Mouse (Mus musculus): ENCODE data around the gene Ino80d. TPM values are rescaled to one million over a fixed set of nuclear protein-coding genes. Genes with fewer than 3 reads are reported as not detected.
"Not testable (repeated sequence)": the region's sequence is repeated elsewhere in the genome, so short reads cannot be mapped to it uniquely, and the experiment has no call there.

The Ino80d gene
- polyA plus RNA-seq (2014; fragmentation: Nextera tagmentation; extraction: Ambion mirVana): 10.6 and 12.2 TPM in 2 replicates

- peak; percentile 85 for ATAC-seq (ENCODE audit: insufficient number of reproducible peaks, insufficient read depth, low FRiP score, low read depth)
- no peaks in the 10 kb centered on the region for H3K27me3 ChIP-seq (ENCODE audit: control insufficient read depth, insufficient read depth, low read length)
- peak within 1 kb of the TSS; percentile 99 to 100 for H3K27ac ChIP-seq (replicated peaks in 1 of 2; ENCODE audit: control insufficient read depth in 1 of 2, insufficient read depth in 1 of 2, low read depth in 2 of 2, low read length in 2 of 2)
- under 1% methylated on average over 41 of the region's 42 CpGs for WGBS
- peak within 1 kb of the TSS; percentile 100 for H3K9ac ChIP-seq (ENCODE audit: low read length)
- peaks cover 17% of the 10 kb centered on the region for H3K36me3 ChIP-seq (ENCODE audit: control insufficient read depth, insufficient read depth, low read length)
- H3K4me2 ChIP-seq (ENCODE audit: low read length): peak within 1 kb of the TSS; percentile 87
- H3K9me3 ChIP-seq (ENCODE audit: control insufficient read depth, low read length): no peaks in the 10 kb centered on the region
- H3K4me3 ChIP-seq (ENCODE audit: control insufficient read depth in 1 of 2, insufficient read depth in 1 of 2, low read depth in 1 of 2, low read length in 2 of 2): peak within 1 kb of the TSS; percentile 55 to 96
- peaks cover 5 to 12% of the 10 kb centered on the region in 2 experiments; a peak in 3 of 4 replicates for H3K4me1 ChIP-seq (ENCODE audit: control insufficient read depth in 2 of 2, insufficient read depth in 2 of 2, low read length in 2 of 2)
These were observed at the start of gene Ino80d for GRCm38 (mm10) chr1:63114136-63114781. Gene Ino80d (minus strand): TSS chr1:63114667.

DNA sequence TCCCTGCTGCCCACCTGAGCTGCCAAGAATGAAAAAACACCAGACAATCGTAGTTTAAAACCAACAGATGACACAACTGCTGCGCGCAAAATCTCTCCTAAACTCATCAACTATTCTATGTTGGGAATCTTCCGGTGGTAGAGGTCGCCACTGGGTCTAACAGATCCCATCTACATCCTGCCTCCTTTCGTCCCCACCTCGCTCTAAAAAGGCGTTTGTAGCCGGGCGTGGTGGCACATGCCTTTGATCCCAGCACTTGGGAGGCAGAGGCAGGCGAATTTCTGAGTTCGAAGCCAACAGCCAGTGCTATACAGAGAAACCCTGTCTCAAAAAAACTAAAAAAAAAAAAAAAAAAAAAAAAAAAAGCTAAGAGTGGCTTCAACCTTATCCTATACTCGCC is 25.8 kb upstream of the Ino80d start:
- no peak for ATAC-seq (ENCODE audit: insufficient number of reproducible peaks, insufficient read depth, low FRiP score, low read depth)
- H3K36me3 ChIP-seq (ENCODE audit: control insufficient read depth, insufficient read depth, low read length): peaks cover 66% of the 10 kb centered on the region
- no peaks in the 10 kb centered on the region for H3K4me1 ChIP-seq (ENCODE audit: control insufficient read depth in 2 of 2, insufficient read depth in 2 of 2, low read length in 2 of 2)
- H3K9me3 ChIP-seq (ENCODE audit: control insufficient read depth, low read length): no peaks in the 10 kb centered on the region
- WGBS: 93% methylated on average over 13 of the region's 13 CpGs
- H3K4me3 ChIP-seq (ENCODE audit: control insufficient read depth in 1 of 2, insufficient read depth in 1 of 2, low read depth in 1 of 2, low read length in 2 of 2): no peak overlapping the region
- H3K4me2 ChIP-seq (ENCODE audit: low read length): no peak overlapping the region
- H3K27ac ChIP-seq (replicated peaks in 1 of 2; ENCODE audit: control insufficient read depth in 1 of 2, insufficient read depth in 1 of 2, low read depth in 2 of 2, low read length in 2 of 2): no peak overlapping the region
- H3K9ac ChIP-seq (ENCODE audit: low read length): no peak overlapping the region
- no peaks in the 10 kb centered on the region for H3K27me3 ChIP-seq (ENCODE audit: control insufficient read depth, insufficient read depth, low read length)

DNA sequence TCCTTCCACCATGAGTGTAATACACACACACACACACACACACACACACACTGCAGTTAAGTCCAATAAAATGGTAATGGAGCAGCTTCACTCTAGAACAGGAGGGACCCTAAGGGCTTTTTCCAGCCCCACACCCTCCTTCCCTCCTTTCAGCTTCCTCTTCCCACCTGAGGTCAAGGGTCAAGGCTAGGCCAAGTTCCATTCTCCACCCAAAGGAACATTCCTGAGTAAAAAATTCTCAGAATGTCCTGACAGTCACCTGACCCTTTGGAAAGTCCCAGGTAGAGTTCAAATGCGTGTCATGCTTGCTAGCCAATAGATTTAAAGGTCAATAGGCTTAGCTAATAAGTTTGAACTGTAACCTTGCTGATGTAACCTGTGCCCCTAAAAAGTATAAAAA is 24.1 kb upstream of the Ino80d start:
- H3K9ac ChIP-seq (ENCODE audit: low read length); H3K27ac ChIP-seq (replicated peaks in 1 of 2; ENCODE audit: control insufficient read depth in 1 of 2, insufficient read depth in 1 of 2, low read depth in 2 of 2, low read length in 2 of 2); ATAC-seq (ENCODE audit: insufficient number of reproducible peaks, insufficient read depth, low FRiP score, low read depth); H3K9me3 ChIP-seq (ENCODE audit: control insufficient read depth, low read length); H3K4me3 ChIP-seq (ENCODE audit: control insufficient read depth in 1 of 2, insufficient read depth in 1 of 2, low read depth in 1 of 2, low read length in 2 of 2); H3K4me2 ChIP-seq (ENCODE audit: low read length); H3K27me3 ChIP-seq (ENCODE audit: control insufficient read depth, insufficient read depth, low read length); H3K4me1 ChIP-seq (ENCODE audit: control insufficient read depth in 2 of 2, insufficient read depth in 2 of 2, low read length in 2 of 2): not testable (repeated sequence)
- peaks cover 50% of the 10 kb centered on the region for H3K36me3 ChIP-seq (ENCODE audit: control insufficient read depth, insufficient read depth, low read length)
- WGBS: 86% methylated on average over 1 of the region's 1 CpGs

GRCm38 (mm10) chr1:63137971-63138370 is 23.5 kb upstream of the Ino80d start:
- Histone ChIP-seq H3K4me1 (ENCODE audit: control insufficient read depth in 2 of 2, insufficient read depth in 2 of 2, low read length in 2 of 2) (no peaks in the 10 kb centered on the region), H3K27ac (replicated peaks in 1 of 2; ENCODE audit: control insufficient read depth in 1 of 2, insufficient read depth in 1 of 2, low read depth in 2 of 2, low read length in 2 of 2) (no peak overlapping the region), H3K9ac (ENCODE audit: low read length) (no peak overlapping the region), H3K4me2 (ENCODE audit: low read length) (no peak overlapping the region), H3K9me3 (ENCODE audit: control insufficient read depth, low read length) (no peaks in the 10 kb centered on the region), H3K27me3 (ENCODE audit: control insufficient read depth, insufficient read depth, low read length) (no peaks in the 10 kb centered on the region), H3K36me3 (ENCODE audit: control insufficient read depth, insufficient read depth, low read length) (peaks cover 44% of the 10 kb centered on the region), H3K4me3 (ENCODE audit: control insufficient read depth in 1 of 2, insufficient read depth in 1 of 2, low read depth in 1 of 2, low read length in 2 of 2) (no peak overlapping the region)
- WGBS: 68% methylated on average over 2 of the region's 2 CpGs
- no peak for ATAC-seq (ENCODE audit: insufficient number of reproducible peaks, insufficient read depth, low FRiP score, low read depth)

GRCm38 (mm10) chr1:63134530-63134929 is 20.1 kb upstream of the Ino80d start:
- Histone ChIP-seq H3K9me3 (ENCODE audit: control insufficient read depth, low read length) (no peaks in the 10 kb centered on the region), H3K4me3 (ENCODE audit: control insufficient read depth in 1 of 2, insufficient read depth in 1 of 2, low read depth in 1 of 2, low read length in 2 of 2) (no peak overlapping the region), H3K4me1 (ENCODE audit: control insufficient read depth in 2 of 2, insufficient read depth in 2 of 2, low read length in 2 of 2) (peaks cover 3 to 7% of the 10 kb centered on the region in 2 experiments; a peak in 3 of 4 replicates), H3K27ac (replicated peaks in 1 of 2; ENCODE audit: control insufficient read depth in 1 of 2, insufficient read depth in 1 of 2, low read depth in 2 of 2, low read length in 2 of 2) (no peak overlapping the region), H3K9ac (ENCODE audit: low read length) (no peak overlapping the region), H3K27me3 (ENCODE audit: control insufficient read depth, insufficient read depth, low read length) (no peaks in the 10 kb centered on the region), H3K4me2 (ENCODE audit: low read length) (no peak overlapping the region), H3K36me3 (ENCODE audit: control insufficient read depth, insufficient read depth, low read length) (peaks cover 13% of the 10 kb centered on the region)
- WGBS: 77% methylated on average over 3 of the region's 3 CpGs
- ATAC-seq (ENCODE audit: insufficient number of reproducible peaks, insufficient read depth, low FRiP score, low read depth): no peak

DNA sequence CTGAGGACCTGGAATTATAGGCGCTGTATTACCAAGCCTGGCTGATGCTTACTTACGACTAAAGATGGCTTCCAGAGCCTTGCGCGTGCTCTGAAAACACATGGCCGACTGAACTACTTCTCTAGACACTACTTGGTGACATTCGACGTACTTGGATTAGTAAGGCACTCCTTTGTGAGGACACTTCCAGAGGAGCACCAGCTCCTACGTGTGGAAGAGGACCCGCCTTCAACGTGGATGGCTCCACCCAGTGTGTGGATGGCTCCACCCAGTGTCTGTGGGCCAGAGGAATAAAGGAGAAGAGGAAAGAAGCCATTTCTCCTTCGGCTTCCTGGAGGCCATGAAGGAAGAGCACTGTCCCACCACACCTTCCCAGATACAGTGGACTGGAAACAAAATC is 17.3 kb upstream of the Ino80d start:
- H3K36me3 ChIP-seq (ENCODE audit: control insufficient read depth, insufficient read depth, low read length): 0 out of 2 replicates have a peak, but pooled peaks cover 6% of the 10 kb centered on the region
- WGBS: 89% methylated on average over 11 of the region's 11 CpGs
- no peak overlapping the region for H3K4me2 ChIP-seq (ENCODE audit: low read length)
- H3K4me3 ChIP-seq (ENCODE audit: control insufficient read depth in 1 of 2, insufficient read depth in 1 of 2, low read depth in 1 of 2, low read length in 2 of 2): no peak overlapping the region
- H3K9ac ChIP-seq (ENCODE audit: low read length): no peak overlapping the region
- no peaks in the 10 kb centered on the region for H3K9me3 ChIP-seq (ENCODE audit: control insufficient read depth, low read length)
- no peaks in the 10 kb centered on the region for H3K27me3 ChIP-seq (ENCODE audit: control insufficient read depth, insufficient read depth, low read length)
- H3K4me1 ChIP-seq (ENCODE audit: control insufficient read depth in 2 of 2, insufficient read depth in 2 of 2, low read length in 2 of 2): peaks cover 3 to 7% of the 10 kb centered on the region in 2 experiments; a peak in 3 of 4 replicates
- ATAC-seq (ENCODE audit: insufficient number of reproducible peaks, insufficient read depth, low FRiP score, low read depth): no peak
- no peak overlapping the region for H3K27ac ChIP-seq (replicated peaks in 1 of 2; ENCODE audit: control insufficient read depth in 1 of 2, insufficient read depth in 1 of 2, low read depth in 2 of 2, low read length in 2 of 2)

DNA sequence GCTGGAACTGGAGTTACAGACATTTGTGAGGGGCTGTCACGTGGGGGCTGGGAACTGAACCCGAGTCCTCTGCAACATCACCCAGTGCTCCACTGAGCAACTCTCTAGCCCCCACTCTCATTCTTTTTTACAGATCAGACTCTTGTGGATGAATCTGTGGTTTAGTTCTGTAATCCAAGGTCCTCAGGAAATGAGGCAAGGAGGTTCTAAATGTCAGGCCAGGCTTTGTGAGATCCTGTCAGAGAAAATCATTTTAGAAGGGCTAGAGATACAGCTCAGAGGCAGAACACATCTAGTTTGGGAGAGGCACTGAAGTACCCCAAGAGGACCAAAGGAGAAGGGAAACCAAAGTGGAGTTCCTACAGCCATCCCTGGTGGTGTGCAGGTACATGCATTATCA is 16.4 kb upstream of the Ino80d start:
- Histone ChIP-seq H3K9ac (ENCODE audit: low read length) (no peak overlapping the region), H3K4me3 (ENCODE audit: control insufficient read depth in 1 of 2, insufficient read depth in 1 of 2, low read depth in 1 of 2, low read length in 2 of 2) (no peak overlapping the region), H3K9me3 (ENCODE audit: control insufficient read depth, low read length) (no peaks in the 10 kb centered on the region), H3K27ac (replicated peaks in 1 of 2; ENCODE audit: control insufficient read depth in 1 of 2, insufficient read depth in 1 of 2, low read depth in 2 of 2, low read length in 2 of 2) (no peak overlapping the region), H3K27me3 (ENCODE audit: control insufficient read depth, insufficient read depth, low read length) (no peaks in the 10 kb centered on the region), H3K4me1 (ENCODE audit: control insufficient read depth in 2 of 2, insufficient read depth in 2 of 2, low read length in 2 of 2) (peaks cover 3 to 7% of the 10 kb centered on the region in 2 experiments; a peak in 3 of 4 replicates), H3K36me3 (ENCODE audit: control insufficient read depth, insufficient read depth, low read length) (peaks cover 14% of the 10 kb centered on the region), H3K4me2 (ENCODE audit: low read length) (no peak overlapping the region)
- ATAC-seq (ENCODE audit: insufficient number of reproducible peaks, insufficient read depth, low FRiP score, low read depth): no peak
- 76% methylated on average over 2 of the region's 2 CpGs for WGBS

All from heart, embryonic 14.5 days (tissue).